Mouse (Mus musculus) bone marrow, adult 2 months (tissue): ENCODE results near the gene Cyth1.

Experiments used
- CTCF ChIP-seq: fragments of 200-500 bp; IDR thresholded peaks from 2 replicates; pipeline ENCODE4 v1.5.1; 2011; ENCODE audit warnings: low read length, control low read depth; ENCODE audit not compliant: control insufficient read depth, insufficient read depth
- POLR2A ChIP-seq: fragments of 200-500 bp; IDR thresholded peaks from 2 replicates; pipeline ENCODE4 v1.6.1; 2011; ENCODE audit warnings: low read depth, mild to moderate bottlenecking, control low read depth, low read length, borderline replicate concordance; ENCODE audit not compliant: control insufficient read depth

DNA sequence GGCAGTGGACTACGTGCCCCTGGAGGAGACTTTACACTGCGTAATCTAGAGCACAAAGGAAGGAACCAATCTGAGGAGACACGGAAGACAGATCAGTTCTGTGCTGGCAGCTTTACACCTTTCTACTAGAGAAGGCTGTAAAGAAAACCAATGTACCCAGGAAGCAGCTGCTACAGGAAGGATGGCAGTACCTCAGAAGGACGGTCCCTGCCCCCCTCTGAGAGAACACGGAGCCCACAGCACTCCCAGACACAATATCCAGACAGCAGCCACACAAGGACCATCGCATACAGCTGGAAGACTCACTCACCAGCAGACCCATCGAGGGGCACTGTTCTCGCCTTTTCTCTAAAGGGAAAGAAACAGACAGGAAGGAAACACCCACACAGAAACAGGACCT, 11.7 kb upstream of the Cyth1 start:
- TF ChIP-seq CTCF = no peak
- no peak for TF ChIP-seq POLR2A
